Mouse (Mus musculus): ENCODE results near the gene Rsad1. TPM values are rescaled to one million over a fixed set of nuclear protein-coding genes. Genes with fewer than 3 reads are reported as not detected.

The Rsad1 gene
- total RNA-seq, 2 experiments from 2014 or later: 10.5 to 13.4 TPM

DNA sequence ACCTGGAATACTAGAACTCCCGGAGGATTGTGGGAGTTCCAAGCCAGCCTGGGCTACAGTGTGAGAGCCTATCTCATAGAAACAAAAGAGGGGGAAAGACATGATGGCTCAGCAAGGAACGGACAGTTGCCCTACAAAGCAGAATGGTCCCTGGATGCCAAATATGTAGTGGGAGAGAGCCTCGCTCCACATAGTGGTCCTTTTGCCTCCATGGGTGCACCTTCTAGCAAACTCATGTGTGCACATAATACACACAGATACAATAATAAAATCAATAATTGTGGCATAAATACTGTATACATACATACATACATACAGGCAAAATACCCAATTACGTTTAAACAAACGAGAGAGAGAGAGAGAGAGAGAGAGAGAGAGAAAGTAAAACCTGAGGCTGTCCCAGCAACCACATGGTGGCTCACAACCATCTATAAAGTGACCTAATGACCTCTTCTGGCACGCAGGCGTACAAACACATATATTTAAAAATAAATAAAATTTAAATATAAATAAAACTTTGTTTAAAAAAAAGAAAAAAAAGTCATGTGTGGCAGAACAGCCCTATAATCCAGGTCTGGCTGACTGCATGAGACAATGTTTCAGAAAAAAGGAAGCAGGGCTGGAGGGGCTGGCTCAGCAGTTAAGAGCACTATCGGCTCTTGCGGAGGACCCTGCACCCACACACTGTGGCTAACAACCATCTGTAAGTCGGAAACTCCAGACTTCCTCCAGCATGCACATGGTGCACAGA is 811 bp upstream of the Rsad1 start:
- DNase-seq (ENCODE audit: low spot score in 2 of 2): no peak

DNA sequence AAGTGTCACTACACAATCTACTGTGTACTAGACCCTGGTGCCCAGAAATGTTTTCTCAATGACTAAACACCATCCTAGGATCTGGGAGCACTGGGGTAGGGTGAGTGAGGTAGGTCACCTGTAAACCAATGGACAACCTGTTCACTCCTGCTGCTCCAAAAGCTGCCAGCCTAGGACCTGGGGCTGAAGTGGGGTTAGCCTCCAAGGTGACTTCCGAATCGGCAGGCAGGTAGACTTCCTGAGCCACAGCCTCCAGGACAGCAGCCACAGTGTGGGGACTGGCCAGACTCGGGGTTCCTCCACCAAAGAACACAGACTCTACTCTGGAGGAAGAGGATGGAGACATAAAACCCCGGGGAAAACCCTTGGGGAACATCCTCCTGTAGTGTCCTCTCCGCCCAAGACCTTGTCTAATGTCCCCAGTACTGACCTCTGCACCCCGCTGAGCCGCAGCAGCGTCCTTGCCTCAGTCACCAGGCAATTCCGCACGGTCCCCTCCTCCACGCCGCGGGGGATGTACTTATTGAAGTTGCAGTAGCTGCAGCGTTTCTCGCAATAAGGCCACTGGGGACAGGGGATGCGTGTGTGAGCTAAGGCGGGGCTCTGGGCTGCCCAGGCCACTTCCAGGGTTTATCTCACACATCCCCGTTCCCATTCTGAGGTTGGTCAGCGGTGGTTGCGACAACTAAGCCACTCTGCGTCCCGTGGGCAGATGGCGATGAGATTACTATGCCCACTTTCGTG is 842 bp downstream of the Rsad1 start:
- DNase-seq (ENCODE audit: low spot score in 2 of 2): peak; percentile 46 to 58

DNA sequence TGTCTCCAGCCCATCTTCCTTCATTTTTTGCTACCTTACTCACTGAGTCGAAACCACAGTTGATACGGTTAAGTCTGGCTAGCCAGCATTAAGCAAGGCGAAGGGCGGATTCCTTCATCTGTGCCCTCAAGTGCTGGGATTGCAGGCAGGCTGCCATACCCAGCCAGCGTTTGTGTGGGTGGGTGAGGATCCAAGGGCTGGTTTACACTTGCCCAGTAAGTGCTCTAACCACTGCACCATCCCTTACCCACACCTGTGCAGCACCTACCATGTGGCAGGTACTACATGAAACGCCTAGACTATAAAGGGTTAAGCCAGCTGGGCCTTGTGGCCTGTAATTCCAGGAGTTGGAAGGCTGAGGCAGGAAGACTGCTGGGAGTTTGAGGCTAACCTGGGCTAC is 1.8 kb downstream of the Rsad1 start:
- no peak for DNase-seq (ENCODE audit: low spot score in 2 of 2)

- DNase-seq (ENCODE audit: low spot score in 2 of 2): no peak
Observed at GRCm38 (mm10) chr11:94546381-94546780, 2.7 kb downstream of the Rsad1 start.

- DNase-seq (ENCODE audit: low spot score in 2 of 2): peak in 1 of 2 experiments; percentile 40
Observed at GRCm38 (mm10) chr11:94544422-94544821, 4.6 kb downstream of the Rsad1 start.

GRCm38 (mm10) chr11:94543932-94544331 is 5.1 kb downstream of the Rsad1 start:
- peak; percentile 91 to 99 for DNase-seq (ENCODE audit: low spot score in 2 of 2)

DNA sequence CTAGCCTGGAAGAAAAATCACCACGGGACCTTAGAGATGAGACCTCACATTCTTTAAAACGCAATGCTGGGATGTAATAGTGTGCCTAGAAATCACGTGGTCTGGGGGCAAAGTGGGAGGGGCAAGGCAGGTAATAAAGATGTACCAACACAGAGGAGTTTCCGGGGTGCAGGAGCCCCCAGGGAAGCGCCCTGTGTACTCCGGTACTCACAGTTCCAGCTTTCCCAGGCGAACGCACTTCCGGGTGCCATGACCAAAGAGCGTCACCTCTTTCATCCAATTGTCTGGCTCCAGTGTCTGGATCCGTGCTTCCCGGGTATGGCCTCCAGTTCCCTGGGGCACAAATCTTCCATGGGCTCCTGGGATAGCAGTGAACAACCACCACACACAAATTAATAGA is 5.7 kb downstream of the Rsad1 start:
- DNase-seq (ENCODE audit: low spot score in 2 of 2): no peak

DNA sequence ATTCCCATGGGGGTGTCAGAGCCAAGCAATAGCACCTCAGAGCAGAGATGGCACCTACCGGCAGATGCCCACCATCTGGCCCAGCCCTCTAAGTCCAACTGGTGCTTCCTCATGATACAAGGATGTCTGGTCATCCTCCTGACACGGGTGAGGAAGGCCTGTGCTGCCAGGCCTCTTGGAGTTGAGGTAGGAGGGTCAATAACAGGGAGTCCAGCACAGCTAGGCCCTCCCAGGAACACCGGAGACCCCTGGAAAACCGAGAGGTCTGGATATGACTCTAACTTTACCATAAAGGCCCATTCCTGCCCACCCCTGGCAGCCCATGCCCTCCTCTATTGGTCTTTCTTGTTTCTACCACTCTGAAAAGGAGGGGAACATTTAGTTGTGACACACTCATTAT is 6.7 kb downstream of the Rsad1 start:
- no peak for DNase-seq (ENCODE audit: low spot score in 2 of 2)

DNA sequence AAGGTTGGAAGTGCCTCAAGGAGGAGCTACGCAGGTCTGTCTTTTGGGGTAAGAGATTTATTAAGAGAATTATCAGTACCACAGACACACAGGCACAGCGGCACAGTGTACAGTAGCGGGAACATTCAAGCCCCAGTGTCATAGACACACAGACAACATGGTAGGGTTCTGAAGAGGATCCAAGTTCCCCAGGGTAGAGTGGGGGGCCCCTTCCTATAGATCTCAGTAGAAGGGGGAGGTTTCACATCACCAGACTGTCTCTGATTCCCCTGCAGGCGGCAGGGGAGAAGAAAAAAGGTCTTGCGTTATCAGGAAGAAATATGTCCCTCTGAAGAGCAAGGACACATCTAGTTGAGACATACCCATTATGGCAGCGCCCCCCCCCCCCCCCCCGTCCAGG is 9.3 kb downstream of the Rsad1 start:
- DNase-seq (ENCODE audit: low spot score in 2 of 2): no peak

DNA sequence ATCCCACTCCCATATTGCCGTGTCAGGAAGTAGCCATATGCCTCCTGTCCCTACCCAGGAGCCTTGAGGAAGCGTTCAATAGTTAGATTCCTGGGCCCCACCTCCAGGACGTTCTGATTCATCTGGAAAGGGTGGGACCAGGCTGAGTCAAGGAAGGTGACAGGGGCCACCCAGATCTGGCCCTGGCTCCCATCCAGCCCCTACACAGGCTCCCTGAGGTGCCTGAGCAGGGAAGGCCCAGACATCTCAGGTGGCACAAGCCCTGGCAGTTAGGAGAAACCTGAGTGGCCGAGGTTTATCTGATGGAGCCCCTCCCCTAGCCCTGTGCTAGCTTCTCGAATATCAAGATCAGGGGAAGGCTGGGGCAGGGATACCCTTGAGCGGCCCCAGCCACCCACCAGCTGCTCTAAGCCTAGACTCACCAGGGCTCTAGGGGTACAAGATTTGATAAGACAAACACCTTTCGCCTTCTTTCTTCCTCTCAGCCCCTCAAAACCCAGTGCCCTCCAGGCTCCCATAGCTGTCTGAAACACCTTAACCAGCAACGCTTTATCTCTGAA is 10.2 kb downstream of the Rsad1 start:
- no peak for DNase-seq (ENCODE audit: low spot score in 2 of 2)

GRCm38 (mm10) chr11:94533171-94533570 is 15.9 kb downstream of the Rsad1 start:
- peak in 1 of 2 experiments; percentile 47 for DNase-seq (ENCODE audit: low spot score in 2 of 2)

DNA sequence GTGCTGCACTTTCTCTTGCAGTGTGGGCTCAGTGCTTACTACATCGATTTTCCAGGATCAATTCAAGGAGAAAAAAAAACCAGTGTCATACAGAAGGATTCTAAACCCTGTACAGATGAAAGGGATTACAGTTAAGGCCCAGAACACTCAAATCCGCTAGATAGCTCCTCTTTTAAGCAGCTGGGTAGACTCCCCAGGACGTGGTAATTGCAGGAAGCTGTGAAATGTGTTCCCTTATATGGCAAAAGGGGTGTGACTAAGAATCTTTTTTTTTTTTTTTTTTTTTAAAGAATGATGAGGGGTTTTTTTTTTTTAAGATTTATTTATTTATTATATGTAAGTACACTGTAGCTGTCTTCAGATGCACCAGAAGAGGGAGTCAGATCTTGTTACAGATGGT is 20.2 kb downstream of the Rsad1 start:
- no peak for DNase-seq (ENCODE audit: low spot score in 2 of 2)

DNA sequence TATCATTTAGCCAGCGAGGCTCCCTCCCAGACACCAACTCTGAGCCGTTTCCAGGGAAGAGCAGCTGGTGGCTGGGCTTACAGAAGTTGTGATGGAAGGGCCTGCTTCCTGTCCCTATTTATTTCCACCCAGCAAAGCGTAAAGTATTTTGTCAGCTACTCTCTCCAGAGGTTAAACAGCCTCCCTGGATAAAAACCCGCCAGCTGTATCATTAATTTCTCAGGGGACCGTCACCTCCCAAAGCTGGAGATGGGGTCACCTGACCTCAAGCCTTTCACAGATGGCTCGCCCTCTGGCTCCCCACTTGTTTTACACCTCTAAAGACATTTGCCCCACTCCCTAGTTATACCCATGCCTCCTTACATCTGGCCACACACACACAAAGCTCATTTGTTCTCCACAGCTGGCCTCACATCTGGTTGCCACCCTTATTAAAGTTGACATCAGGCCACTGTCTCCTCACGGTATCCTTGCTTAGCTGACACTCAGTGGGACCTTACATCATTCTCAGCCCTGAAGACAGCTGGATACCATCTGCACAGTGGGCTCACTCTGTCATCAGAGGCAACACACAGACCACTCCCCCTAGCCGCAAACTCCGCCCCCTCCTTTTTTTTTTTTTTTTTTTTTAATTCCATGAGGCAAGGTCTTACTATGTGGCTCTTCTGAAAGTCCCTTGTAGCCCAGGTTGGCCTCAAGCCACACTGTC is 22.7 kb downstream of the Rsad1 start:
- no peak for DNase-seq (ENCODE audit: low spot score in 2 of 2)

DNA sequence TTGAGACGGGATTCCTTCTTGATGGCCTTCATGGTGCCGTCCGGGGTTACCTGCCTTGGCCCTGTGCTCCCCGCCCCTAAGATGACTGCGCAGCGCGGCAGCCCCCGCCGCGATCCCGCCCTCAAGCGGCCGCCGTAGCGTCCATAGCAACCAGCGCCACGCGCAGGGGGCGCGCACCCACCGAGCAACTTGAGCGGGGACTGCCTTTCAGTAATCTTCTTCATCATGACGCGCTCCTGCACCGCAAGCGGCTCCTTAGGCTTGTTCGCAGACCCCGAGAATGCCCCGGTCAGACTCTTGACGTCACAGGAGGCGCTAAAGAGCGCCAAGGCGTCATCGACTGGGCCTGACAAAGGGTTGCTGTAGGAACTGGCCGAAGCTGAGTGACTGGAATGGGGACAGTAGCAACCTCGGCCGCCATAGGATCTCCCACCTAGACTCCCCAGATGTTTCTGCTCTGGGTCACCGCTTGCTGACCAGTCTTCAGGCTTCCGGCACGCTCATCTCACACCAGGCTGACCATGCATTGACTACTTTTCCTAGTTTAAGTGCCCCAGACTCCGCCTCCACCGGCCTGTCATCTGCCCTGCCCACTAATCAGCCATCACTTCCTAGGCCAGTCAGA is 27.7 kb downstream of the Rsad1 start, which contains the start of gene Mycbpap:
TSS of gene Mycbpap (minus strand) at position 524 of the 625 bp plus-strand sequence.
- peak; percentile 53 to 65 for DNase-seq (ENCODE audit: low spot score in 2 of 2)

DNA sequence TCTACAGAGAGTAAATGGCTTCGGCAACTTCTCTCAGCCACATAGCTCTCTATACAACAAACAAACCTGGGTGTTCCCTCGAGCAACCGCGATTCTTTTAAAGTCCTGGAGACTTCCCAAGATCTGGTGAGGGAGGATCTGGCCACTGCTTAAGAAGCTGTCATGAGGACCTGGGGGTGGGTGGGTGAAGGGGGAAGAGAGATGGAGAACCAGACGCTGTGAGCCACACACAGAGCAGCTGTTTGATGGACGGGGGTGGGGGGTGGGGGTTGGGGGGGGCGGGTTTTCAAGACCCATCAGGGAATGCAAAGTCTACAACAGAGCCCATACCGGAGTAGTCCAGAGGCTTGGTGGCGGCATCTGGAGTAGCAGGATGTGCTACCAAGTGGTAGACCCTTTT is 35.6 kb downstream of the Rsad1 start:
- no peak for DNase-seq (ENCODE audit: low spot score in 2 of 2)

DNA sequence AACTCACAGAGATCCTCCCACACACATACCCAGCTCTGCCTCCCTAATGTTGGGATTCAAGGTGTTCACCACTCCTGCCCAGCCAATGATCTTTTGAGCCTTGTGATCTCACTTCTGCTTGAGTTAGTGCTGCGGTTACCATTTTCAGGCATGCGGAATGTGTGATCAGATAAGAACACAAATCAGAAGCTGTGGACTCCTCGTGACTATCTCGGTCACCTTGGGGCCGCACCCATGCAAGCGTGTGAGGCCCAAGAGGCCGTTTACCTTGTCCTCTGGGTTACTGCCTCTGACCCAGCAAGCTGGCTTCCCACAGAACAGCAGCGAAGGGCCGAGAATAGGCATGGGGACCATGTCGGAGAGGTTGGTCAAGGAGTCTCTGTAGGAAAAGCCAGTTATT is 40.1 kb downstream of the Rsad1 start:
- no peak for DNase-seq (ENCODE audit: low spot score in 2 of 2)

DNA sequence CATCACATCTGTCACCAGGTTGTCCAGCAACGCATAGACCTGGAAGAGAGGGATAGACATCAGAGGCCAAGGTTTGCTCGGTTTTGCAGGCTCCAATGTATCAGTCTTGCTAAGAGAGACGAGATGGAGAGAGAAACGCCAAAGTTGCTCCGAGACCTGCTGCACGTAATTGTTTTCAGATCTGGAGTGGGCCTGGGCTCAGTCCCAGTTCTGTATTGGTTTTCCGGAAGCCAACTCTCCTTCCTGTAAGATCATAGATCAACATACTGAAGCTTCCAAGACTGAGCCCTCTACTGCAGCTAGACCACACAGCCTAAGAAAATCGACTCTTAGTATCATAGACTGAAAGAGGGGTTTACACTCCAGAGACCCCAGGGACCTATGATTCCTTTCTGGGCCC is 47.6 kb downstream of the Rsad1 start:
- no peak for DNase-seq (ENCODE audit: low spot score in 2 of 2)

GRCm38 (mm10) chr11:94500362-94500761 is 48.7 kb downstream of the Rsad1 start:
- DNase-seq (ENCODE audit: low spot score in 2 of 2): no peak

DNA sequence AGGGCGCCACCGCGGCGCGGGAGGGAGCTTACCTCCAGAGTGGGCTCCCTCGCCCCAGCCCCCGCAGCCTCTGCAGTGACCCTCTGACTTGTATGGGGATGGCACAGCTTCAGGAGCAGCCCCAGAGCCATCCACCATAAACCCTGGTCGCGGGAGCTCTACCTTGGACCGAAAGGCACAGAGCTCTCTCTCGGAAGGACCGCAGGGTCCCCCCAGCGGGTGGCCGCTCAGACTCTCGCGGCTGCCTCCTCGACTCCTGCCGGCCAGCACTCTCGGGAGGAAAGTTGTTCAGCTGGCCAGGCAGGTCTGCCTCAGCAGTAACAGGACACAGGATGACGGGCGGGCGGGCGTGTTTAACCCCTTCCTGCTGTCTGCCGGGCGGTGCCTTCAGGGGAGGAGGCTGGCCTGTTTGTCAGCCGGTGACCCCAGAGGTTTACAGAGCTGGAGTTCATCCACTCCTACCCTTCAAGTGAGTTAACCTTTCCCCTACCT is 49.3 kb downstream of the Rsad1 start, which contains the start of gene Epn3:
TSS of gene Epn3 (minus strand) at position 314 of the 492 bp plus-strand sequence.
- no peak for DNase-seq (ENCODE audit: low spot score in 2 of 2)

- DNase-seq (ENCODE audit: low spot score in 2 of 2): no peak
Observed at GRCm38 (mm10) chr11:94499035-94499434, 50.0 kb downstream of the Rsad1 start.

All from left cerebral cortex, adult 18-20 months (tissue).